Mouse (Mus musculus): ENCODE data around the gene Pced1b. TPM values are rescaled to one million over a fixed set of nuclear protein-coding genes. Genes with fewer than 3 reads are reported as not detected.

The Pced1b gene
- total and polyA plus RNA-seq, 3 experiments, result 6.6 to 36.5 TPM; not detected in 1

DNA sequence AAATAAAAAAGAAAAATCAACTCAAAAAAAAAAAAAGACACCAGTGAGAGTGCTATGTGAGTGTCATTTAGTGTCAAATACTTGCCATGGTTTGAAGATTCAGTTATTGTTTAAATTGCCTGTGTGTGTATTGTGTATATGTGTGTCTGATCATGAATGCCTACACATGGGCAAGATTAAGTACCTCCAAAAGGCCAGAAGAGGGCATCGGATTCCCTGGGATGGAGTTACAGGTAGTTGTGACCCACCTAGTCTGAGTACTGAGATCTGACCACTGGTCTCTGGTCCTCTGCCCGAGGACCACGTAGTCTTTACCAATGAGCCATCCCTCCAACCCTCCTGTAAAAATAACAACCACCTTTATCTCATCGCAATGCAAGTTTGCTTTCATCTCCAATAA, 7.5 kb downstream of the Pced1b start:
- Histone ChIP-seq H3K4me3 (ENCODE audit: control insufficient read depth in 1 of 2, insufficient read depth in 1 of 2, low read depth in 2 of 2, low read length in 2 of 2) (no peak overlapping the region), H3K79me2 (ENCODE audit: control insufficient read depth, insufficient read depth, low read length, poor library complexity) (no peaks in the 10 kb centered on the region), H3K27me3 (ENCODE audit: control insufficient read depth in 1 of 2, insufficient read depth in 2 of 2, low read length in 2 of 2) (peaks cover 0 to 7% of the 10 kb centered on the region in 2 experiments; a peak in 2 of 4 replicates), H3K9ac (ENCODE audit: control insufficient read depth, low read depth, low read length, poor library complexity, severe bottlenecking) (no peak overlapping the region), H3K27ac (ENCODE audit: control insufficient read depth, low read depth, low read length) (no peak overlapping the region), H3K4me1 (ENCODE audit: control insufficient read depth in 1 of 2, insufficient read depth in 2 of 2, low read length in 2 of 2) (no peaks in the 10 kb centered on the region), H3K9me3 (replicated peaks; ENCODE audit: insufficient read depth, low read length) (no peaks in the 10 kb centered on the region), H3K36me3 (ENCODE audit: control insufficient read depth in 1 of 2, insufficient read depth in 2 of 2, low read length in 2 of 2) (no peaks in the 10 kb centered on the region)
- peak; percentile 37 for DNase-seq (ENCODE audit: low read depth, low spot score)
- TF ChIP-seq TCF12 (IDR thresholded peaks at IDR 0.05; ENCODE audit: low read depth, low read length) (no peak), SMC3 (IDR thresholded peaks at IDR 0.05; ENCODE audit: low read depth, low read length) (peak; percentile 73), POLR2A (IDR thresholded peaks at IDR 0.05; ENCODE audit: control insufficient read depth in 1 of 2, insufficient read depth in 1 of 2, low read depth in 1 of 2, low read length in 2 of 2, poor library complexity in 1 of 2) (no peak), ZC3H11A (IDR thresholded peaks at IDR 0.05; ENCODE audit: low read depth, low read length) (peak; percentile 69), RAD21 (IDR thresholded peaks at IDR 0.05; ENCODE audit: low read depth, low read length) (peak; percentile 69), CTCF (IDR thresholded peaks at IDR 0.05 in 2 of 3, conservative IDR thresholded peaks at IDR 0.05 in 1 of 3; ENCODE audit: control insufficient read depth in 1 of 3, insufficient read depth in 1 of 3, low read depth in 2 of 3, low read length in 3 of 3, poor library complexity in 1 of 3, severe bottlenecking in 1 of 3) (peak; percentile 42 to 64 (median 43))

DNA sequence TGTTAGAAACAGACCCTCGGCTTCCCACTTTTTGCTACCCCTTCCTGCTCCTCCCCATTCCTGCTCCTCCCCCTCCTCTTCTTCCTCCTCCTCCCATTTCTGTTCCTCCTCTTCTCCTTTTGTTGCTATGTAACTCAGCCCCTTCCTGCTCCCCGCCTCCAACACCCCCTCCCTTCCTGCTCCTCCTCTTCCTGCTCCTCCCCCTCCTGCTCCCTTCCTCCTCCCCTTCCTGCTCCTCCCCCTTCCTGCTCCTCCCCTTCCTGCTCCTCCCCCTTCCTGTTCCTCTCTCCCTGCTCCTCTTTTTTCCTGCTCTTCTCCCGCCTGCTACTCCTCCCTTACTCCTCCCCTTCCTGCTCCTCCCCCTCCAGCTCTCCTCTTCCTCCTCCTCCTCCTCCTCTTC, 8.9 kb downstream of the Pced1b start:
- no peaks in the 10 kb centered on the region for H3K36me3 ChIP-seq (ENCODE audit: control insufficient read depth in 1 of 2, insufficient read depth in 2 of 2, low read length in 2 of 2)
- no peak overlapping the region for H3K9ac ChIP-seq (ENCODE audit: control insufficient read depth, low read depth, low read length, poor library complexity, severe bottlenecking)
- H3K9me3 ChIP-seq (replicated peaks; ENCODE audit: insufficient read depth, low read length), result no peaks in the 10 kb centered on the region
- H3K4me3 ChIP-seq (ENCODE audit: control insufficient read depth in 1 of 2, insufficient read depth in 1 of 2, low read depth in 2 of 2, low read length in 2 of 2), result no peak overlapping the region
- TF ChIP-seq RCOR1 (IDR thresholded peaks at IDR 0.05; ENCODE audit: low read depth, low read length) (no peak), EP300 (IDR thresholded peaks at IDR 0.05; ENCODE audit: low read depth in 1 of 2, low read length in 2 of 2) (no peak), MYC (IDR thresholded peaks at IDR 0.05; ENCODE audit: low read depth, low read length) (no peak), MAX (IDR thresholded peaks at IDR 0.05; ENCODE audit: low read length) (no peak), MEF2A (IDR thresholded peaks at IDR 0.05; ENCODE audit: extremely low read depth, insufficient replicate concordance, low read depth, low read length, poor library complexity, severe bottlenecking) (no peak), TBP (IDR thresholded peaks at IDR 0.05; ENCODE audit: low read depth, low read length) (no peak), MXI1 (IDR thresholded peaks at IDR 0.05; ENCODE audit: low read depth, low read length) (no peak), ELF1 (IDR thresholded peaks at IDR 0.05; ENCODE audit: low read depth, low read length) (no peak), GABPA (IDR thresholded peaks at IDR 0.05; ENCODE audit: low read depth, low read length) (no peak), BHLHE40 (IDR thresholded peaks at IDR 0.05; ENCODE audit: borderline replicate concordance, low read depth, low read length) (no peak), GATA1 (IDR thresholded peaks at IDR 0.05; ENCODE audit: low read depth, low read length) (no peak)
- DNase-seq (ENCODE audit: low read depth, low spot score), result peak; percentile 17
- H3K79me2 ChIP-seq (ENCODE audit: control insufficient read depth, insufficient read depth, low read length, poor library complexity), result no peaks in the 10 kb centered on the region
- H3K4me1 ChIP-seq (ENCODE audit: control insufficient read depth in 1 of 2, insufficient read depth in 2 of 2, low read length in 2 of 2), result no peaks in the 10 kb centered on the region
- peaks cover 0 to 7% of the 10 kb centered on the region in 2 experiments; a peak in 2 of 4 replicates for H3K27me3 ChIP-seq (ENCODE audit: control insufficient read depth in 1 of 2, insufficient read depth in 2 of 2, low read length in 2 of 2)
- no peak overlapping the region for H3K27ac ChIP-seq (ENCODE audit: control insufficient read depth, low read depth, low read length)
